Mouse (Mus musculus): ENCODE measurements at regions not wholly inside any gene's neighbourhood (a gene's known extent, or its start where the extent isn't known, plus 50 kb on each side); places are given as distances from the start of the nearest gene placed in this dataset.

DNA sequence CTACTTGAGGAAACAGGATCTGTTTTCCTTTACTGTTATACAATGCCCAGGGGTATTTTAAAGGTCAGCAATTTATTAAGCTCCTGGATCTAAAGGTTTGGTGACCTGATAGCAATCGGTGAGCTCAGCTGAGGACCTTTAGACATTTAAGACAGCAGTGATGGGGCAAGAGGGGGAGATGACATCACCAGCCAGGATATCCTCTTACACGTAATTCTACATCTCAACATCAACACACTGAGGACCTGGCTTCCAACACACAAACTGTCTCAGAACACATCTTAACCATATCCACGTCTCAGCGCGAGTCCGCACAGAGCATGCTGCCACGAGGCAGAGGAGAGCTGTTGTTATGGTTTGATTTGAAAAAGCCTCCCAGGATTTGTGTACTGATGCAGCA, 69.2 kb downstream of the Nhlrc3 start:
- DNase-seq: no peak

GRCm38 (mm10) chr3:53381704-53382581, 81.2 kb downstream of the Nhlrc3 start:
- DNase-seq: no peak

GRCm38 (mm10) chr3:53379519-53380181, 83.5 kb downstream of the Nhlrc3 start:
- no peak for DNase-seq

- DNase-seq: no peak
These were observed 86.2 kb downstream of the Nhlrc3 start for GRCm38 (mm10) chr3:53376864-53377447.

- peak; percentile 10 to 15 for DNase-seq
These were observed 90.2 kb downstream of the Nhlrc3 start for GRCm38 (mm10) chr3:53372887-53373286.

DNA sequence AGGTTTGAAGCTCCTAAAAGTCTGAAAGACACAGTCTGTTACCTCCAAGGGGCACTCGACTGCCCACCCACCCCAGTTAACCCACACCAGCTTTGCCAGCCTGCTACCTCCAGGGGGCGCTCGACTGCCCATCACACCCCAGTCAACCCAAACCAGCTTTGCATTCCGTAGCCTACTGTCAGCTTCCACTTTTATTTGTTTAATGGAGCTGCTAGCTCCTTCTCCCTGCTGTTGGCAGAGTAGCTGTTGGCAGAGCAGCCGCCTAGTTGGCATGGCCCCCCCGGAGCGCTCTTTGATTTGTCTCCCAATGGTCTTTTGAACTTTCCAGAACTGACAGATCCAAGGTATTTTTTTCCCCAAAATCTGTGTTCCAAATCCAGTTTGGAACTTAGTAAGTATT, 91.2 kb downstream of the Nhlrc3 start:
- peak; percentile 32 to 48 for DNase-seq

GRCm38 (mm10) chr3:53361202-53361601, 101.9 kb downstream of the Nhlrc3 start:
- DNase-seq: no peak

DNA sequence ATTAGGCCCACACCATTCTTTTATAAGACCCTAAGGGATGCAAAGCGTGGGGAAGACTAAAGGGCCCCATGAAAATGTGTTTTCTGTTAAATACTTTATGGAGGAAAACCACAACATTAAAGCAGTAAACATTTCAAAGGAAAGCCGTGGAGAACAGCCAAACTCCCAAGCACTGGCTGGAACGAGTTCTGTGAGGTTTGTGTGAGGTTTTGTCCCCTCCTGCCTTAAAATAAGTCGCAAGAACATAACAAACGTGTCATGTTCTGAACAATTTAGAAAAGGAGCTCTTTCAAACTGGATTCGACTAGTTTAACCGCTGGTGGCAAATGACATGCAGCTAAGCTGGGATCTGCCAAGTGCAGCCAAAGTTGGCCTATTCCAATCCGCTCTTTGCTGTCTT, 109.4 kb downstream of the Nhlrc3 start:
- DNase-seq: no peak

DNA sequence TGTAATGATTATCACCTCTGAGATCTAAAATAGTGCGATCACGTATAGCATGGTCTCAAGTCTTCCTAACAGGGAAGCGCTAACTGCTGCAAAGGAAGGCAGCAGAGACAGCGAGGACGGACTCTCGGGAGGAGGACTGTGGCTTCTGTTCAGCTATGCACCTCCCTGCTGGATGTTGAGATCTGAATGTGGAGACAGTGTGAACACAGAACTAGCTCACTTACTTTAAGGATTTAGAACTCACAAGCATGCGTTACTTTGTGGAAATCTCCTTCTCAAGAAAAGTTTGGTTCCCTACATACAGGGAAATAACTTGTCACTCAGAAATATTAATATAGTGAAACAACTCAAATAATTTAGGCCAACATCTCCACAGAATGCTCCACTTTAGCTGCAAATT, 109.8 kb downstream of the Nhlrc3 start:
- no peak for DNase-seq

DNA sequence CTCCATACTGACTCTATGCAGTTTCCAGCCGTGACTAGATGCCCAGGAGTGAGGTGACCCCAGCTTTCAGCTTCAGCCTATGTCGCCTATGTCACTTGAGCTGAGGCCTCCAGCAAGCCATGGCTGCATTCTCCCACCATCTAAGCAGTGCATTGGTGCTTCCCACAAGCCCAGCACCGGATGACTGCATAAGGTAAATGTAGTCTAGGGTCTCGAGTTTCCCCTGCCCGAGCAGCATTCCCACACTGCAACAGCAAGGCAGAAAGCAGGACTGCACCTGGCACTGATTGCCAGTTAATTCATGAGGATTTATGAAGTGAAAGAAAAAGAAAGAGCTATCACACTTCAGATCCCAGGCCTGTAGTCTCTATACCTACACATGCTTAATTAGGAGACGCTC, 119.5 kb downstream of the Nhlrc3 start:
- no peak for DNase-seq

DNA sequence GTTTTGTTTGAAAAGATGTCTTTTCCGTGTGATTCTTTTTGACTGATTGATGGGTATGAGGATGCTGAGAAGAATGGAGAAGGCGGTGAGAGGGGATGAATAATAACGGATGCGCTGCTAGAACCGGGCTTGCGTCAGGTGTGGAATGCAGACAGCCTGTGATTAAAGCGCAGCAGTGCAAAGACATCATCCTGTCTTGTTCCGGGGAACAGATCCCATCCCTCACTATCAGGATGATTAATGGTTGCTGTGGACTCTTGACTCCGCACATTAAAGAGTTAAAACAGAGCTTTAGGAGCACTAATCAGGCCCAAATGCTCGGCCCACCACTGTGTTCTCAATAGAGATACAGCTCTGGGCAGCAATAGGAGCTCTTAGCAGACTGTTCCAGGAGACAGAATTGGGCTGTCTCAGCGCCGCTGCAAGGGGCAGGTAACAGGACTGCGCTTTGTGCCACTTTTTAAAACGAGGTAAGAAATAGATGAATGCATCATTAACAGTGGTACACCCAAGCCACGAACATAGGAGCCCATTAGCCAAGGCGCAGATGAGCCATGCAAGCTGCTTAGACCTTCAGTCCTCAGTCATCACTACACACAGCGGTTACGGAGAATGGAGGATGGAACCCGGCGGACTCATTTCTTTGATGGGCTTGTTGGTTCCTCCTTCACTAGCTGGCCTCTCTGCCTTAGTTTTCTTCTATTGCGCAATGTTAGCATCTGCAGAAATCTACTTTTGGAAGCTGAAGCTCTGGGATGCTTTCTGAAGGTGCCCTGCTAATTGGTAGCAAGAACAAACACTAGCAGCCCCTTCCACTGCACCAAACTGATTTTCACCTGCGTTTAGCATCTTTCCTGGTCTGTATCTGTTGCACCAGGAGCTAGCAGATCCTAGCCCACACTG, 121.6 kb downstream of the Nhlrc3 start:
- DNase-seq: no peak

DNA sequence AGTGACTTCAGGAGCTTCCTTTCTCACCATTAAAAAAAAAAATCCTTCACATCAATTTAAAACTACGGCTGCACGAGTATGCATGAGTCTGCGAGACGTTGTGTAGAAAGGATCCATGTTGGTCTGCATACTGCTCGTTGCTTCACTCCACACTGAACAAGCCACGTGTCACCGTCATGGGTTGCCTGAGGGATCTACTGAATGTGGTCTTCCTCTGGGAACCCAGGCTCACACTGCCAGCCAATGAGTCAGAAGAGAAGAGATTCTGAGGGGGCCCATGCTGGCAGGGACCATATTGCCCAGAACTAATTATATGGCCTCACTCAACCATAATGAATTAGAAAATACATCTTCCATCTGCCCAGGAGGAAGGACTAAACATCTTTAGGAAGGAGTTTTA, 124.6 kb downstream of the Nhlrc3 start:
- DNase-seq: no peak

- peak; percentile 66 for DNase-seq
These were observed 129.1 kb downstream of the Nhlrc3 start for GRCm38 (mm10) chr3:53334051-53334450.

DNA sequence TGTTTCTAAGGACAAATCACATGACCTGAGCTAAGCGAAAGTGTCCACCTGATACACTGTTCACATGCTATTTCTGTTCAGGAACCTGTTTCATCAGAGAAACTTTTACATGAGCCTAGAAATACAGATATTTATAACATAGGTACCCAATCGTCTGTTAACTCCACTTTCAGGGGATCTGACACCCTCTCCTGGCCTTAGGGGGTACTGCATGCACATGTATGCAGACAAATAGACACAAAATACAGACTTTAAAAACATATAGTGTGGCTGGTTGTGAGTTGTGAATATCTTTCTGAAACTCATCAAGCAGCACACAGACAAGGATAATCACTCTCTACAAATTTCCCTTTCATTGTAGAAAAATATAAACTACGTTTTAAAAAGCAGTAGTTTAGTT, 133.6 kb downstream of the Nhlrc3 start:
- peak; percentile 50 to 57 for DNase-seq

GRCm38 (mm10) chr3:53327424-53327823, 135.7 kb downstream of the Nhlrc3 start:
- no peak for DNase-seq

DNA sequence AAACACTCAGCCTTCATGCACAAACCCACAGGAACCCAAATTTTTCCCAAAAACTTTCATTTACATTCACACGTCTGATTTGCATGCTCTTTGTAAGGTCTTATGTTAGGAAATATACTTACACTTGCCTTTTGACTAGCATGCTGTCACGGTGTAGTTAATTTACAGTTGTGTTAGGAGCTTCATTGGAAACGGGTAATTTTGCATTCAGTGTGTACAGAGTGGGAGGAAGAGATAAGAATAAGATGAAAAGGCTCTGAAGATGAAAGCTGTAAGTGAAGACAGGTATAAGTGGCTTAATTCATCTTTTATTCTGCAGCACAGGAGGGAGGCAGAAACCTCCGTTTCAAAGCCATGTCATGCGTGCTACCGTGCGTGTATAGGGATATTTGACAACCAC, 136.2 kb downstream of the Nhlrc3 start:
- DNase-seq: no peak

- DNase-seq: no peak
These were observed 138.1 kb downstream of the Nhlrc3 start for GRCm38 (mm10) chr3:53325080-53325479.

DNA sequence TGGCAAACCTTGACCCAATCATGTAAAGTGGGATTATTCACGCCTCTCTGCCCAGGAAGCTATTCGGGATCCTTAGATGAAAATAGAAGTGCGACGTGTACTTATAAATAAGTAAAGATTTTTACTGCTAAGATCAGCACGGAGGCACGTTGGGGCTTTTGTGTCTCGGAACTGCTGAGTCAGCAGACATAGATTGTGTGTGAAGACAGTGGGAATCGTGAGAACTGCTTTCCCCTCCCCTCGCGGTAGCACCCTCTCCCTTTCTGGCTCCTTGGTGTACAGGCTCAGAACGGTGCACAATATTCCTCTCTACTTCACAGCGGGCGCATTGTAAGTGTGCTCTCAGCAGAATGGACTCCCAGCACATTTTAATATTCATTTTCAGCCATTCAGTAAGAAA, 138.7 kb downstream of the Nhlrc3 start:
- no peak for DNase-seq

DNA sequence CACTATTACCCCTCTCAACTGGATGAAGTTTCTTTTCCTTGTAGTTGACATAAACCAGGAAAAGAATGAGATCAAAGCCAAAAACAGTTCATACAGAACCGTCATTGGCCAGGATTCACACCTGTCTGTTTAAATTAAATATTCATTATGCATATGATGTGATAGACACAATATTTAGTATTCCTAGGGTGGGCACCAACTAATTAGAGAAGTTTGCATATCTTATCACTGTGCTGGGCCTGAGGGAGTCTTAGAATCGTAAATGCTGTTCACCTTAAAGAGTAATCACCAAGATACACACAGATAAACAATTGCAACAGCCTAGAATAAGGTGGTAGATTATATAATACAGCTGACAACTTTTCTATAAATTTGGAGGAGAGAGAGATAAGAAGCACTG, 147.7 kb downstream of the Nhlrc3 start:
- DNase-seq: no peak
